Mouse (Mus musculus) cerebellum, adult 2 months (tissue): ENCODE results near the gene Grhl1.

ENCODE experiments used
- CTCF ChIP-seq: fragments of 200-500 bp; IDR thresholded peaks from 2 replicates; pipeline ENCODE4 v1.5.1; 2011; ENCODE audit warnings: low read depth, mild to moderate bottlenecking, control low read depth, low read length, moderate library complexity, borderline replicate concordance; ENCODE audit not compliant: insufficient read depth
- POLR2A ChIP-seq: fragments of 200-500 bp; IDR thresholded peaks from 2 replicates; pipeline ENCODE4 v1.6.1; 2011; ENCODE audit warnings: low read length, control low read depth, borderline replicate concordance; ENCODE audit not compliant: insufficient read depth

DNA sequence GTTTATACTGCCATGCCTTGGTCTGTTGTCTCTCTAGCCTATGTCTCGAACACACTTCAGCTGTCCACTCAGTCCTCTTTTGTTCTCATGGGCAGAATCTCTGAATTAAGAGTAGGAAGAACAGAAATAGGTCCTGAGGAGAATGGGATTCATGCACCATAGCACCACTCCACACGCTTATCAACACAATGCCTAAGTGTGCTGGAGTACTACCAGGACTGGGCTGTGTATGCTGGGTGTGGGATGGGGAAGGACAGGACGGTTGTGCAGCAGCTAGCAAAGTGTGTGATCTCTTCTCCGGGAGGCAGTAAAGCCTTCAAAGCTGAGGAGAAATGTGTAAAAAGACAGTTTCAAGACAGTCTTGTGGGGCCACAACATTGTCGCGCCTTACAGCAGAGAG is 23.2 kb upstream of the Grhl1 start:
- TF ChIP-seq POLR2A, result no peak
- no peak for TF ChIP-seq CTCF
